Mouse (Mus musculus): ENCODE data around the gene Rarg.

GRCm38 (mm10) chr15:102248812-102249191, 8.5 kb downstream of the Rarg start:
- TF ChIP-seq CTCF (IDR thresholded peaks at IDR 0.05; ENCODE audit: low read depth) (0 out of 2 replicates have a peak, but pooled peaks have one; percentile 13), EP300 (optimal IDR thresholded peaks at IDR 0.05) (no peak)
